Mouse (Mus musculus) embryonic stem cell, embryonic (primary cell): ENCODE data around the gene Elof1.

ENCODE experiments used
- CTCF ChIA-PET, 4 experiments: fragments of 300-600 bp in 2 of 4; fragments of 350-600 bp in 2 of 4; sonication (Branson Sonifier 250); formaldehyde crosslinking; loops; one replicate each; lab custom pipeline; 2022; ENCODE audit warnings: inconsistent platforms in 2 of 4; lab: Charles Lee
- POLR2A ChIA-PET, 4 experiments: fragments of 300-600 bp in 2 of 4; fragments of 350-600 bp in 2 of 4; sonication (Branson Sonifier 250); formaldehyde crosslinking; loops; one replicate each; lab custom pipeline; 2022; ENCODE audit warnings: antibody characterized with exemption in 4 of 4, inconsistent platforms in 1 of 4; lab: Charles Lee

Elof1 gene

DNA sequence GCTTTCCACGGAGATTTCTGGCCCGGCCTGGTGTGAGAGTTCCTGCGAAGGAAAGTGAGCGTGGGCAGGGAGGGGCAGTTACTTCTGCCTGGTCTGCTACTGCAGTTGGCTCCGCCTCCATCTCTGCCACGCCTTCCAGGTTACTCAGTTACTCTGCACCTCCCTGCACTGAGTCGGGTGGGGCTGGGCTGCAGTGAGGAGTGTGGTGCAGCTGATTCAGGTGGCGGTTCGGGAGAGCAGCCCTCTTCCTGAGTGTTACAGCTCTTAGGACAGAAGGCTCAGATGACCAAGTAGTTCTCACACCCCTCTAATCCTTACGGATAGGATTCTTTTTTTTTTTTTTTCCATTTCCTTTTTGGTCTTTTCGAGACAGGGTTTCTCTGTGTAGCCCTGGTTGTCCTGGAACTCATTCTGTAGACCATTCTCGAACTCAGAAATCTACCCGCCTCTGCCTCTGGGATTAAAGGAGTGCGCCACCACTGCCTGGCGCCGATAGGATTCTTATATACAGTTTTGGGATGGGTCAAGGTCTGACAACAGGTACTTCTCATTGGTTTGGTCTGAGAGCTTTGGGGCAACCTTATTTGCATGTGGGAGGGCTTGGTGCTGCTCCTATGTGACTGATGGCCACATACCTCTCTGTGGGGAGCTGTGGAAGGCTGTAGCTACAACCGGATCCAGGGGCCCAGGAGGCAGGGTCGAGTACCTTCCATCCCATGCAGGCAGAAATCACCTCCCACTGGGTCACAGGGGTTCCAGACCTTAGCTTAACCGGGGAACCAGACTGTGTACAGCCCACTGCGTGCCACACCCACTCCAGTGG is 32.7 kb upstream of the Elof1 start:
- CTCF ChIA-PET = interaction anchor here (0.6 to 2.4 kb wide), 15 partner anchors 16 to 515 kb away, joined by 3 to 7 read pairs (median 4); partner anchors contain the start of gene Gm49318 (in 1 of the 4)
- POLR2A ChIA-PET = interaction anchor here in 3 of 4 experiments (0.5 to 2.6 kb wide), 36 partner anchors 9 to 360 kb away, joined by 3 to 15 read pairs (median 4); partner anchors contain the start of genes Ecsit (in 2 of the 3), Elavl3 (in 2 of the 3), Gm49318 (in 2 of the 3) and 9530077C05Rik (in 1 of the 3)

DNA sequence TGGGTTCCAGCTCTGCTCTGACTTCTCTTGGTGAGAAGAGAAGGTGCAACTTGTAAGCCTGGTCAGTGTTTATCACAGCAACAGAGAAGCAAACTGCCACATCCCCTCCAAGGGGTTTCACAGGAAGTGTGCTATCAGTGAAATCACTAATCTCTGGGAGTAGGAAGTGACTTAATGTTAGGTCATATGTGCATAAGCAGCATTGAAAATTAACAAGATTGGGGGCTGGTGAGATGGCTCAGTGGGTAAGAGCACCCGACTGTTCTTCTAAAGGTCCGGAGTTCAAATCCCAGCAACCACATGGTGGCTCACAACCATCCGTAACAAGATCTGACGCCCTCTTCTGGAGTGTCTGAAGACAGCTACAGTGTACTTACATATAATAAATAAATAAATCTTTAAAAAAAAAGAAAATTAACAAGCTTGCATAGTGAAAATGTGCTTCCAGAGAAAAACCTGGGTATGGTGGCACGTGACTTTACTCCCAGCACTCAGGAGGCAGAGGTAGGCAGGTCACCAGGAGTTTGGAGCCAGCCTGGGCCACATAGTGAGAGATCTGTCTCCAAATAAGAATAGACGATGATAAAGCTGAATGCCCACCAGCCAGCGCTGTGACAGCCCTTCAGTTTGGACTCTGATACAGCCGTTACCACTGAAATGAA is 27.5 kb upstream of the Elof1 start:
- ChIA-PET POLR2A (interaction anchor here in 3 of 4 experiments (0.6 to 1.8 kb wide), 10 partner anchors 12 to 420 kb away, joined by 3 to 12 read pairs (median 4); partner anchors contain the start of gene Pigyl (in 1 of the 3)), CTCF (interaction anchor here (0.6 to 3.4 kb wide), 18 partner anchors 11 to 1743 kb away, joined by 3 to 29 read pairs (median 5); partner anchors contain the start of genes Ecsit (in 1 of the 4) and Pigyl (in 1 of the 4))

DNA sequence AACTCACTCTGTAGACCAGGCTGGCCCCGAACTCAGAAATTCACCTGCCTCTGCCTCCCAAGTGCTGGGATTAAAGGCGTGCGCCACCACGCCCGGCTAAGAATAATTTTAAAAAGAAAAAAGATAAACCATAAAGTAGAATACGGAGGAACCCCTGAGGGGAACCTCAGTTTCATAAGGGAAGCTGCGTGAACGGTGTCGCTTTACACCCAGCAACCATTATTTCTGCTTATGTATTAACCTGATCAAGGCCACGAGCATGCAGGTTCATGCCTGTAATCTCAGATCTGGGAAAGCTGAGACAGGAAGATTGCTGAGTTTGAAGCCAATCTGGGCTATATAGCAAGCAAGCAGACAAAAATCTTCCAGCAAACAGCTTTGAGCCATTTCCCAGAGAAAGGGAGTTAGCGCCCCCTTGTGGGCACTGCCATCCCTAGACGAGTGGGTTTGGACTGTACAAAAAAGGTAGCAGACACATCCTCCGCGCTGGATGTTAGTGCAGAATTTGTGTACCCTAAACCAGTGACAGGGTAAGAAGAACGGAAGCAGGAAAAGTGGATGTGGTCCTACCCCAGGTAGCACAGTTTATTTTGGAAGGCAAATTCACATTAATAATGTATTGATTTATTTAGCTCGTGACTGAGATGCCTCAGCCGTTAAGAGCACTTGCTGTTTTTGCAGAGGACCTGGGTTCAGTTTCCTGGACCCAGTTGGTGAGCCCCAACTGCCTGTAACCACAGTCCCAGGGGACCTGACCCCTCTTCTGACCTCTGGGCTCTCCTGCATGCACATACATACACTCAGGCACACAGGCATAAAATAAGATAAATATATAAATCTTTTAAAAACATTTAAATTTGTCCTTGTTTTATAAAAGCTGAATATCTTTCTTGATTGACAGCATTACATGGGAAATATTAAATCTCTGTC is 26.4 kb upstream of the Elof1 start:
- ChIA-PET POLR2A (interaction anchor here in 3 of 4 experiments (0.5 to 1.8 kb wide), 17 partner anchors 11 to 419 kb away, joined by 3 to 6 read pairs (median 3); partner anchors contain the start of gene Pigyl (in 1 of the 3)), CTCF (interaction anchor here (0.5 to 3.4 kb wide), 58 partner anchors 9 to 1742 kb away, joined by 3 to 29 read pairs (median 4); partner anchors contain the start of genes Pigyl (in 2 of the 4), Cnn1 (in 1 of the 4), Ecsit (in 1 of the 4) and Epor (in 1 of the 4))

- ChIA-PET CTCF (no interaction called here), POLR2A (interaction anchor here in 1 of 4 experiments (0.8 kb wide), 1 partner anchor 141 kb away, joined by 3 read pairs; no protein-coding TSS in a partner anchor)
Observed at GRCm38 (mm10) chr9:22139746-22140145, 22.8 kb upstream of the Elof1 start.

GRCm38 (mm10) chr9:22138480-22138879 is 21.5 kb upstream of the Elof1 start:
- ChIA-PET CTCF (interaction anchor here in 3 of 4 experiments (0.5 to 2.1 kb wide), 4 partner anchors 14 to 20 kb away, joined by 4 to 14 read pairs (median 6); no protein-coding TSS in a partner anchor), POLR2A (interaction anchor here in 2 of 4 experiments (0.6 to 1.3 kb wide), 7 partner anchors 11 to 127 kb away, joined by 3 to 6 read pairs (median 5); no protein-coding TSS in a partner anchor)

DNA sequence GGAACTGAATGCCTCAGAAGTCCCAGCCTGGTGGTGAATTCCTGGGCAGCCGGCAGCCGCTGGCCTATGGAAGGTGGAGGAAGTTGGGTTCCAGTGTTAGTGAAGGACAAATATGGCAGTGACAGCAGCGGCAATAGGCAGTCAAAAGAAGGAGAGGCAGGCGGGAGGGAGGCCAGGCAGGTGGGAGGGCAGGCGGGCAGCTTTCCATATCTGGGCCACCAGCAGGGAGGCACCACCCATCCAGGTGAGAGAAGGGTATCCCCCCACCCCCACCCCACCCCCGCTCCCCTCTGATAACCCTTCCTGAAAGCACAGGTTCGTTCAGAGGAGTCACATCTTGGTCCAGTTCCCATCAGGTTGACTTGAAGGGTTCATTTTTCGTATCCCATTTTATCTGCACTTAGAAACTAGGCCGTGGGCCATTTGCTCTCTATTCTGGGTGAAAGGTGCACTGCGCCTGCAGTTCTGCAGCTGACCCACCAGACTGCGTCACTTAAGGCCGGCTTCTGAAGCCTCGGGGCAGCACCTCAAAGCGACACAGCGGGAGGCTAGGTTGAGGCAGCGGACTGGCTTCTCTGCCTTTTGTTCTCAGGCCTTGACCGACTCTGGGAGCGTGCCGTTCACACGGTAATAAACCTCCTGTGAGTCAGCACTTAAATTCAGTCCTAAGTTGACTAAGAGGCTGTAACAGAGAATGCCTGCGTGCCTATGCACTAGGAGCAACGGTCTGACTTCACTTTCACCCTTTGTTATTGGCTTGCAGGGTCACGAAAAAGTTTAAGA is 20.0 kb upstream of the Elof1 start:
- POLR2A ChIA-PET = interaction anchor here in 2 of 4 experiments (0.5 to 2.4 kb wide), 7 partner anchors 19 to 997 kb away, joined by 3 to 8 read pairs (median 3); partner anchors contain the start of gene Pigyl (in 1 of the 2)
- CTCF ChIA-PET = interaction anchor here (0.5 to 2.1 kb wide), 6 partner anchors 19 to 692 kb away, joined by 3 to 14 read pairs (median 4); partner anchors contain the start of gene Pigyl (in 1 of the 4)

DNA sequence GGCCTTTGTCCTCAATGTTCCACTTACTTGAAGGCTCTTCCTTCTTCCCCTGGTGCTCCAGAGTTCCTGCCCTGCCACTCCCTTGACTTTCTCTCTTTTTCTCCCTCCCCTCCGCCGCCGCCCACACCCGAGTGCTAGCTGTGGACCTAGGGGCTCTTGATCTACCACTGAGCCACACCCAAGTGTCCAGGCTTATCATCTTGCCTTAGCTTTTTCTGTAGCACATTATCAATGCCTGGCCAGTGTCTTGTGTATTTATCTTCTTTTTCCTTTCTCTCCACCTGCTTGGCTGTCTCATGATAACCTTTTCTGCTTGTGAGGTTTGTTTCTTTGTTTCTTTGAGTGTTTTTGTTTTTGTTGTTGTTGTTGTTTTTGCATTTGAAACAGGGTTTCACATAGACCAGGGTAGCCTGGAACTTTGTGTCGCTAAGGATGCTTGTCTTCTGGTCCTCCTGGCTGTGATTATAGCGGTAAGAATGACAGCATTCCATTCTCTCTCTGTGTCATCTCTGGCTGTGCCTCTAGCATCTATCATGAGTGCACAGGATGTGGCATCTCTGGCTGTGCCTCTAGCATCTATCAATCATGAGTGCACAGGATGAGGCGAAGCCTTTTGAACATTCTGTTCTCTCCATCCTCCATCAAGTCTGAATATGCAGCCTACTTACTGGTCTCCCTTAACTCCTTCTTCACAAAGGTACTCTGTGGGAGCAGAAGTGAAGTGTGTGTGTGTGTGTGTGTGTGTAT is 18.8 kb upstream of the Elof1 start, which contains the start of gene Acp5:
Gene Acp5 (minus strand): TSS at position 68 of the 747 bp plus-strand sequence.
- ChIA-PET POLR2A (interaction anchor here in 3 of 4 experiments (0.6 to 2.4 kb wide), 10 partner anchors 10 to 515 kb away, joined by 3 to 9 read pairs (median 3); partner anchors contain the start of genes Ccdc159 (in 1 of the 3), Pigyl (in 1 of the 3) and Tmem205 (in 1 of the 3)), CTCF (interaction anchor here in 2 of 4 experiments (0.6 to 1.3 kb wide), 2 partner anchors 18 to 441 kb away, joined by 5 to 13 read pairs; no protein-coding TSS in a partner anchor)

- POLR2A ChIA-PET = interaction anchor here (0.5 to 2.4 kb wide), 13 partner anchors 9 to 514 kb away, joined by 3 to 9 read pairs (median 3); partner anchors contain the start of genes Ccdc159 (in 1 of the 4), Pigyl (in 1 of the 4) and Tmem205 (in 1 of the 4)
- CTCF ChIA-PET = interaction anchor here in 2 of 4 experiments (1.3 to 1.6 kb wide), 2 partner anchors 8 to 17 kb away, joined by 5 to 7 read pairs; no protein-coding TSS in a partner anchor
Observed at GRCm38 (mm10) chr9:22134988-22135643, 18.1 kb upstream of the Elof1 start.

DNA sequence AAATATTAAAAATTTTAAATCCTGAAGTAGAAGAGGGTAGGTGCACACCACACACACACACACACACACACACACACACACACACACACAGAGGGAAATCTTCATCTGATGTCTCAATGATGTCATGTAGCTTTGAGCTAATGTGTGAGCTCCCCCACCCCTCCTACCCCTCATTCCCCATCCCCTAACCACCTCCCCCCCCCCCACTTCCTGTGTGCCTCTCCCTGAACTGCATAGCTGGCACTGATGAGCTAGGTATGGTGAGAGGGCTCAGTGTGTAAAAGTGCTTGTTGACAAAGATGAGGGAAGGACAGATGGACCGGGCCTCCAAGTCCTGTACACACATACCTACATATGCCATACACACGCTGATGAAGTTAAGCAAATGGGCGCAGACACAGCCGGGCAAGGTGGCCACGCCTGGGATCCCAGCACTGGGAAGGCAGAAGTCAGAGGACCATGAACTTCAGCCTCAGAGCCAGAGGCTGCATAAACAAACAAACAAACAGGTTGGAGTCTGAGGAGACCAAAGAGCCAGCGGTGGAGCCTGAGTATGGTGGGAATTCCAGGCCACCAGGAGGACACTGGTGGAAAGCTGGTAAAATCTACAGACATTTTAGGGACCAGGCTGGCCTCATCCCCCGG is 17.4 kb upstream of the Elof1 start:
- CTCF ChIA-PET = interaction anchor here in 3 of 4 experiments (0.6 to 1.6 kb wide), 3 partner anchors 9 to 17 kb away, joined by 4 to 9 read pairs (median 6); no protein-coding TSS in a partner anchor
- POLR2A ChIA-PET = interaction anchor here in 3 of 4 experiments (0.6 to 1.8 kb wide), 9 partner anchors 8 to 172 kb away, joined by 3 to 9 read pairs (median 4); partner anchors contain the start of gene Pigyl (in 1 of the 3)

DNA sequence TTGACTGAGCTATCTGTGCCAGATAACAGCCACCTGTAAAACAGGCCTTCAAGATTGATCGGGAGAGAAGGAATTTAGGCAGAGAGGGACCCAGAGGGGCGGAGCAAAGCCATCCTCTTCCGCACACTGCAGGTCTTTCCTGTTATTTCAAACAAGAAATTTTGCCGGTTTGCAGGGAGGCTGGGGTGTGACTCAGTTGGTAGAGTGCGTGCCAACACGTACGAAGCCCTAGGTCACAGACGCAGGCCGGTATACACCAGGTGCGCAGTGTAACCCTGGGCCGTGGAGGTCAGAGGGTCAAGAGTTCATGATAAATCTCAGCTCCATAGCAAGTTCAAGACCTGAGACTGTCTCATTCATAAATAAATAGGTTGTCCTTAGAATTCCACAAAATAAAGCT is 15.2 kb upstream of the Elof1 start:
- POLR2A ChIA-PET = interaction anchor here in 3 of 4 experiments (0.6 to 3.1 kb wide), 23 partner anchors 10 to 257 kb away, joined by 3 to 16 read pairs (median 4); partner anchors contain the start of genes Gm49318 (in 2 of the 3), Zfp653 (in 2 of the 3), Anln (in 1 of the 3) and Ccdc159 (in 1 of the 3)
- CTCF ChIA-PET = interaction anchor here in 3 of 4 experiments (0.7 to 2.6 kb wide), 10 partner anchors 11 to 36 kb away, joined by 3 to 13 read pairs (median 6); partner anchors contain the start of gene Pigyl (in 2 of the 3)

DNA sequence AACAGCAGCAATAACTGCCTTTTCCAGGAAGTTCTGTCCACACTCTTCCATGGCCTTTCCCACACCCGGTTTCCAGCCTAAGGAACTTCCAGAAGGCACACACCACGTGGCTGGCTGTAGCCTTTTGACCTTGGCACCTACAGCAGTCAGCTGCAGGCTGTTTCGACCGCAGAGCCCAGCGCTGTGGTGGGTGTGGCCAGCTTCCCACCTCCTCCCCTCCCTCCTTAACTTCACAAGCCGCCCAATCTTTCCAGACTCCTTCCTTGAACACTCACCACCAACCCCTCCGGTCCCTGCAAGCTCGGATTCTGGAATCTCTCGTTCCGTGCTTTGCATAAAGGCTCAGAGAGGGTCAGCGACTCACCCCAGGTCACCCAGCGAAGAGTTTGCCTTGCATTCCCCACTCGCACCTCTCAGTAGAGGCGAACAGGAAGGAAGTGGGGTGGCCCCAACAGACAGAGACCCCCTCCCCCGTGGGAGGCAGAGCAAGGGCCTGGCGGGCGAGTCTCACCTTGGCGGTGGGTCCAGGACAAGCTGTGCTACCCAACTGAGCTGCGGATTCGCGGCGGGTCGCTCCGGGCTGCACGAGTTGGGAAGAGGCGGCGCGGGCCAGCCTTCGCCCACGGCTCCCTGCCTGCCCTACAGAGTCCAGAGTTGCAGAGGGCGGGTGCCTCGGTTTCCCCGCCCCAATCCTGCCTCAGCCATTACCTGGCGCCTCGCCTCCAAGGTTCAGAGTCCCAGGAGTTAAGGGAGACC is 14.4 kb upstream of the Elof1 start:
- ChIA-PET POLR2A (interaction anchor here (0.5 to 3.6 kb wide), 34 partner anchors 9 to 1616 kb away, joined by 3 to 16 read pairs (median 4); partner anchors contain the start of genes Gm49318 (in 3 of the 4), Zfp653 (in 2 of the 4), 9530077C05Rik (in 1 of the 4) and Anln (in 1 of the 4)), CTCF (interaction anchor here in 3 of 4 experiments (0.5 to 2.6 kb wide), 15 partner anchors 12 to 585 kb away, joined by 3 to 13 read pairs (median 4); partner anchors contain the start of gene Pigyl (in 2 of the 3))

GRCm38 (mm10) chr9:22125246-22126027 is 8.5 kb upstream of the Elof1 start:
- POLR2A ChIA-PET = interaction anchor here in 3 of 4 experiments (0.6 to 2.5 kb wide), 7 partner anchors 7 to 358 kb away, joined by 3 to 9 read pairs (median 5); partner anchors contain the start of genes Acp5 (in 2 of the 3), Ccdc159 (in 1 of the 3) and Tmem205 (in 1 of the 3)
- CTCF ChIA-PET = interaction anchor here (0.6 to 2.0 kb wide), 11 partner anchors 7 to 299 kb away, joined by 3 to 17 read pairs (median 4); partner anchors contain the start of genes Ecsit (in 1 of the 4) and Elavl3 (in 1 of the 4)
